Mouse (Mus musculus): ENCODE results near the gene Gm17349. TPM values are rescaled to one million over a fixed set of nuclear protein-coding genes. Genes with fewer than 3 reads are reported as not detected.

The Gm17349 gene
- total and polyA plus RNA-seq, 3 experiments: 2.1 TPM; not detected in 2

DNA sequence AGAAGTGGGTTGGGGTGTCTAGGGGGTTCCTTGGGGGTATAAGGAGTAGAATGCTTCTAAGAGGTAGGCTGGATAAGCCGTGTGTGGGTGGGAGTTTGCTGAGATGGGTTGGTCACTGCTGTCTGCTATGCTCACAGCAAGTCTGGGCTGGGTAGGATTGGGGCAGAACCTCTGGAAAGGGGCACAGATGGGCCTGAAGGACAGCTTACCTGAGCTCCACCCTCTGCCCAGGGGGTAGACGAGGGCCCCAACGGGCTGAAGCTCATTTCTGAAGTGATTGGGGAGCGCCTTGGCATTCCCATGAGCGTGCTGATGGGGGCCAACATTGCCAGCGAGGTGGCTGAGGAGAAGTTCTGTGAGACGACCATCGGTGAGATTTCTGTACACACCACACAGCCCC, 14.6 kb upstream of the Gm17349 start:
- no peak for DNase-seq (ENCODE audit: low read depth, low spot score)
- no peaks in the 10 kb centered on the region for H3K79me2 ChIP-seq (ENCODE audit: control insufficient read depth, insufficient read depth, low read length, poor library complexity)
- no peaks in the 10 kb centered on the region for H3K27me3 ChIP-seq (ENCODE audit: control insufficient read depth in 1 of 2, insufficient read depth in 2 of 2, low read length in 2 of 2)
- no peaks in the 10 kb centered on the region for H3K9me3 ChIP-seq (replicated peaks; ENCODE audit: insufficient read depth, low read length)
- H3K9ac ChIP-seq (ENCODE audit: control insufficient read depth, low read depth, low read length, poor library complexity, severe bottlenecking): no peak overlapping the region
- TF ChIP-seq POLR2AphosphoS2 (IDR thresholded peaks at IDR 0.05; ENCODE audit: low read length): no peak
- no peak for TF ChIP-seq MEF2A (IDR thresholded peaks at IDR 0.05; ENCODE audit: extremely low read depth, insufficient replicate concordance, low read depth, low read length, poor library complexity, severe bottlenecking)
- no peak for TF ChIP-seq MXI1 (IDR thresholded peaks at IDR 0.05; ENCODE audit: low read depth, low read length)
- no peak for TF ChIP-seq ELF1 (IDR thresholded peaks at IDR 0.05; ENCODE audit: low read depth, low read length)
- TF ChIP-seq MAX (IDR thresholded peaks at IDR 0.05; ENCODE audit: low read length): no peak
- TF ChIP-seq ZC3H11A (IDR thresholded peaks at IDR 0.05; ENCODE audit: low read depth, low read length): no peak
- TF ChIP-seq TAL1 (IDR thresholded peaks at IDR 0.05; ENCODE audit: low read length): no peak
- no peak for TF ChIP-seq ZMIZ1 (IDR thresholded peaks at IDR 0.05; ENCODE audit: low read depth, low read length)
- TF ChIP-seq TBP (IDR thresholded peaks at IDR 0.05; ENCODE audit: low read depth, low read length): no peak
- TF ChIP-seq RAD21 (IDR thresholded peaks at IDR 0.05; ENCODE audit: low read depth, low read length): no peak
- TF ChIP-seq POLR2A (IDR thresholded peaks at IDR 0.05; ENCODE audit: control insufficient read depth in 1 of 2, insufficient read depth in 1 of 2, low read depth in 1 of 2, low read length in 2 of 2, poor library complexity in 1 of 2): no peak
- no peak for TF ChIP-seq E2F4 (IDR thresholded peaks at IDR 0.05; ENCODE audit: borderline replicate concordance, low read depth, low read length)
- no peak for TF ChIP-seq HCFC1 (IDR thresholded peaks at IDR 0.05; ENCODE audit: low read depth, low read length)
- no peak for TF ChIP-seq ETS1 (IDR thresholded peaks at IDR 0.05; ENCODE audit: low read depth, low read length)
- TF ChIP-seq POLR2AphosphoS5 (IDR thresholded peaks at IDR 0.05; ENCODE audit: borderline replicate concordance, low read depth, low read length): no peak
- no peak for TF ChIP-seq BHLHE40 (IDR thresholded peaks at IDR 0.05; ENCODE audit: borderline replicate concordance, low read depth, low read length)
- no peak for TF ChIP-seq NELFE (IDR thresholded peaks at IDR 0.05; ENCODE audit: low read depth, low read length)
- no peak for TF ChIP-seq CHD2 (IDR thresholded peaks at IDR 0.05; ENCODE audit: low read length)
- no peak for TF ChIP-seq MAFK (IDR thresholded peaks at IDR 0.05; ENCODE audit: borderline replicate concordance, low read depth, low read length)
- no peak for TF ChIP-seq ZKSCAN1 (IDR thresholded peaks at IDR 0.05; ENCODE audit: low read depth, low read length)
- H3K36me3 ChIP-seq (ENCODE audit: control insufficient read depth in 1 of 2, insufficient read depth in 2 of 2, low read length in 2 of 2): peaks cover 0 to 10% of the 10 kb centered on the region in 2 experiments; a peak in 2 of 4 replicates
- H3K27ac ChIP-seq (ENCODE audit: control insufficient read depth, low read depth, low read length): no peak overlapping the region
- H3K4me3 ChIP-seq (ENCODE audit: control insufficient read depth in 1 of 2, insufficient read depth in 1 of 2, low read depth in 2 of 2, low read length in 2 of 2): no peak overlapping the region
- peaks cover 2 to 21% of the 10 kb centered on the region in 2 experiments for H3K4me1 ChIP-seq (ENCODE audit: control insufficient read depth in 1 of 2, insufficient read depth in 2 of 2, low read length in 2 of 2)

GRCm38 (mm10) chr15:99718461-99719021, 13.3 kb upstream of the Gm17349 start:
- Histone ChIP-seq H3K4me3 (ENCODE audit: control insufficient read depth in 1 of 2, insufficient read depth in 1 of 2, low read depth in 2 of 2, low read length in 2 of 2) (no peak overlapping the region), H3K9ac (ENCODE audit: control insufficient read depth, low read depth, low read length, poor library complexity, severe bottlenecking) (no peak overlapping the region), H3K4me1 (ENCODE audit: control insufficient read depth in 1 of 2, insufficient read depth in 2 of 2, low read length in 2 of 2) (peaks cover 2 to 15% of the 10 kb centered on the region in 2 experiments), H3K36me3 (ENCODE audit: control insufficient read depth in 1 of 2, insufficient read depth in 2 of 2, low read length in 2 of 2) (peaks cover 0 to 10% of the 10 kb centered on the region in 2 experiments; a peak in 2 of 4 replicates), H3K27me3 (ENCODE audit: control insufficient read depth in 1 of 2, insufficient read depth in 2 of 2, low read length in 2 of 2) (no peaks in the 10 kb centered on the region), H3K27ac (ENCODE audit: control insufficient read depth, low read depth, low read length) (no peak overlapping the region), H3K79me2 (ENCODE audit: control insufficient read depth, insufficient read depth, low read length, poor library complexity) (no peaks in the 10 kb centered on the region), H3K9me3 (replicated peaks; ENCODE audit: insufficient read depth, low read length) (no peaks in the 10 kb centered on the region)
- no peak for DNase-seq (ENCODE audit: low read depth, low spot score)
- TF ChIP-seq TCF12 (IDR thresholded peaks at IDR 0.05; ENCODE audit: low read depth, low read length) (no peak), POLR2AphosphoS2 (IDR thresholded peaks at IDR 0.05; ENCODE audit: low read length) (no peak), UBTF (IDR thresholded peaks at IDR 0.05; ENCODE audit: borderline replicate concordance, insufficient read depth, low read depth, low read length) (no peak), JUND (IDR thresholded peaks at IDR 0.05; ENCODE audit: low read depth, low read length) (no peak), RAD21 (IDR thresholded peaks at IDR 0.05; ENCODE audit: low read depth, low read length) (no peak), CHD2 (IDR thresholded peaks at IDR 0.05; ENCODE audit: low read length) (no peak), MAFK (IDR thresholded peaks at IDR 0.05; ENCODE audit: borderline replicate concordance, low read depth, low read length) (no peak), NELFE (IDR thresholded peaks at IDR 0.05; ENCODE audit: low read depth, low read length) (no peak), MEF2A (IDR thresholded peaks at IDR 0.05; ENCODE audit: extremely low read depth, insufficient replicate concordance, low read depth, low read length, poor library complexity, severe bottlenecking) (no peak), NRF1 (IDR thresholded peaks at IDR 0.05; ENCODE audit: insufficient read depth, low read depth, low read length, poor library complexity, severe bottlenecking) (no peak)

Data from MEL (cell line).